Mouse (Mus musculus) liver, embryonic 16.5 days (tissue): Measurements from ENCODE around the gene Gtf2h4. TPM values are rescaled to one million over a fixed set of nuclear protein-coding genes. Genes with fewer than 3 reads are reported as not detected.

Experiments
- ATAC-seq: fragments of 200-750 bp; cut with Nextera tagmentation; 2 replicates; pipeline ENCODE4 v1.8.0; 2017; ENCODE audit warnings: low read depth, mild to moderate bottlenecking, moderate number of reproducible peaks, moderate library complexity
- H3K27ac ChIP-seq: fragments of 300-500 bp; sonication (generic); 2 replicates; pipeline ENCODE4 v1.5.1; 2014; ENCODE audit warnings: mild to moderate bottlenecking, low read length
- H3K27me3 ChIP-seq: fragments of 300-500 bp; sonication (generic); 2 replicates; pipeline ENCODE4 v1.6.1; 2014; ENCODE audit warnings: low read depth, low read length, mixed read lengths; ENCODE audit not compliant: control insufficient read depth, insufficient read depth
- H3K36me3 ChIP-seq: fragments of 300-500 bp; sonication (generic); 2 replicates; pipeline ENCODE4 v1.6.1; 2014; ENCODE audit warnings: mild to moderate bottlenecking; ENCODE audit not compliant: control insufficient read depth, insufficient read depth
- H3K4me1 ChIP-seq: fragments of 300-500 bp; sonication (generic); 2 replicates; pipeline ENCODE4 v1.6.1; 2014; ENCODE audit warnings: low read depth, low read length, mixed read lengths; ENCODE audit not compliant: control insufficient read depth
- H3K4me2 ChIP-seq: fragments of 300-500 bp; sonication (generic); 2 replicates; pipeline ENCODE4 v1.6.1; 2014; ENCODE audit warnings: low read depth, low read length, mixed read lengths
- H3K4me3 ChIP-seq: fragments of 300-500 bp; sonication (generic); 2 replicates; pipeline ENCODE4 v1.5.1; 2014; ENCODE audit warnings: low read depth, mild to moderate bottlenecking, low read length
- H3K9ac ChIP-seq: fragments of 300-500 bp; sonication (generic); 2 replicates; pipeline ENCODE4 v1.6.1; 2014; ENCODE audit warnings: low read depth, low read length
- H3K9me3 ChIP-seq: fragments of 300-500 bp; sonication (generic); replicated peaks from 2 replicates; pipeline ENCODE4 v1.6.1; 2016; ENCODE audit warnings: low read length; ENCODE audit not compliant: control insufficient read depth
- WGBS: fragments of 180-500 bp; shearing (Covaris S2); extraction: QIAGEN DNeasy Blood & Tissue Kit; methylation state at CpG from one replicate; pipeline ENCODE4 v1.1.7; 2014; ENCODE audit not compliant: insufficient replicate concordance; 5-methylcytosine and 5-hydroxymethylcytosine counted together
- polyA plus RNA-seq: library from polyadenylated mRNA; unstranded; fragments of >200 nt; fragmentation: Nextera tagmentation; extraction: Ambion mirVana; gene quantifications from 2 replicates; pipeline ENCODE4 v1.2.1, GENCODE M21; 2015

Gtf2h4 gene
- polyA plus RNA-seq, 1 experiment from 2014 or later = 21.6 TPM

DNA sequence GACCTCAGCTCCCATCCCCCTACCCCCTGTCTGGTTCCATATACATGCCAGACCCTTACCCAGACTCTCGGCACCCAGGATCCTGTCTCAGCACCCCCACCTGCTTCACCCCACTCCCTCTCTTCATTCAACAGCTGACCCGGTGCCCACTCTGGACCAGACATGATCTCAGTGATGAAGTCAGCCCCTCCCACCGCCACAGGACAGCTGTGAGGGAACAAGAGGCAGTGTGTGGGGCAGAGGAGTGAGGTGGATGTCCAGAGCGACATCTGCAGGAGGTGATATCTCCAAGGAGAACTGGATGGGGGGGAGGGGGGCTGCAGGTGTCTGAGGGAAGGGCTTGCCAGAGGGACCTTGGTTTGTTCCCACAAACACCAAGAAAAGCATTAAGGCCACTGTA, 18.3 kb upstream of the Gtf2h4 start:
- H3K9me3 ChIP-seq = 0 out of 2 replicates have a peak, but pooled peaks cover 2% of the 10 kb centered on the region
- H3K27me3 ChIP-seq = peaks cover 3% of the 10 kb centered on the region; the same call in 1 of the 2 replicates
- no peak overlapping the region for H3K4me3 ChIP-seq
- H3K4me1 ChIP-seq = no peaks in the 10 kb centered on the region
- ATAC-seq = no peak
- H3K36me3 ChIP-seq = no peaks in the 10 kb centered on the region
- WGBS = 55% methylated on average over 4 of the region's 4 CpGs
- H3K9ac ChIP-seq = no peak overlapping the region
- no peak overlapping the region for H3K4me2 ChIP-seq
- no peak overlapping the region for H3K27ac ChIP-seq

DNA sequence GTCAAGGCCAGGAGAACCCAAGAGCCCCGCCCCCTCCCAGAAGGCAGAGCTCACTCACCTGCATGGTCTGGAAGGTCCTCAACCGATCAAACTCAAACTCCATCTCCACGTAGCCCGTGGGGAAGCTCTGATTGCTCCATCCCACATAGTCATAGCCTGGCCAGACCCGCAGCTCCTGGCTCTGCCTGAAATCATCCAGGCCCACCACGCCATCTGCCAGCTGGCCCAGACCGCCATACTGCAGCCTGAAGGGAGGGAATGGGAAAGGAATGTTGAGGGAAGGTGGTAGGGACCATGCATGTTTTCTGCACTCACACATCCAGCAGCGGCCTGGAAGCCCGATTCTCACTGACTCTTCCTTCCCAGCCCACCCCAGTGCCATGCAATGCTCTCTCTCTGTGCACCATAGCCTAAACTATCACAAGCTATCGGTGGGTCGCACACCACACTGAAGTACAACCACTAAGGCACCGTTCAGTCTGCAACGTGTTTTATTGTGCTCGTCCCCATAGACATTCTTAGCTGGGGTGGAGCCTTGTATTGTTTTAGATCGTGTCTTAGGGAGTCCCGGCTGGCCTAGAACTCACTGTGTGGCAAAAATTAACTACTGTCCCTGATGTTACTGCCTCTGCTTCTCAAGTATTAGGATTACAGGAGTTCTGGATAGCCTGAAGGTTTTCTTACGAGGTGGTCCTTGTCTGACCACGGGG, 16.6 kb upstream of the Gtf2h4 start:
- H3K27ac ChIP-seq = no peak overlapping the region
- 70% methylated on average over 18 of the region's 18 CpGs for WGBS
- no peaks in the 10 kb centered on the region for H3K27me3 ChIP-seq
- H3K4me3 ChIP-seq = no peak overlapping the region
- no peaks in the 10 kb centered on the region for H3K36me3 ChIP-seq
- H3K4me2 ChIP-seq = no peak overlapping the region
- H3K4me1 ChIP-seq = no peaks in the 10 kb centered on the region
- H3K9me3 ChIP-seq = no peaks in the 10 kb centered on the region
- H3K9ac ChIP-seq = no peak overlapping the region
- no peak for ATAC-seq

DNA sequence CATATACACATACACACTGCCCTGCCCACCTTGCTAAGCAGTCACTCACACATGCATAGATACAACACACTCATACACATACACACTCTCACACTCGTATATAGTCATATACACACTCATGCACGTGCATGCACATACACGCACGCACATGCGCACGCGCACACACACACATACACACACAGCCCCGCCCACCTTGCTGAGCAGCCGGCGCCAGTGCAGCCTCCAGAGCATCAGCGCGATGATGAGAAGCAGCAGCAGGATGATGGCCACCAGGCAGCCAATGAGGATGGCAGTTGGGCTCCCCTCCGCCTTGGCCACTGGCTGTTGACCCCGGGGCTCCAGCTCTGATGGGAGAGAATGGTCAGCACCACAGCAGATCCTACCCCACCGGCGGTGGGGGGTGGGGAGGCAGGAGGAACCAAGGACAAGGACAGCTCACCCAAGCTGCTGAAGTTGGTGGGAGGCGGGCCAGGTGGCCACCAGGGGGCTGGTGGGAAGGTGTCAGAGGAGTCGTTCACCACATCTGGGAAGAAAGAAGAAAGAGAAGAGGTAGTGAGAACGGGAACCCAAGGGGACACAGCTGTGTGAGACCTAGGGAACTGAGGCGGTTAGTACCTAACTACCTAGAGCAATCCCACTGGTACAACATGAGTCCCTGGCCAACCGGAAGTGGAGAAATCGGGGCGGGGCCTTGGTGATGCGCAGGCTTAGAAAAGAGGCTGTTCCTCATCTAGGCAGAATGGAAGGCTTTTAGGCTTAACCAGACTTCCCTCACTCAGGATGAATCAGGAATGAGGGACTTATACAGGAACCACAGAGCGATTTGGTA, 15.0 kb upstream of the Gtf2h4 start:
- no peak overlapping the region for H3K4me2 ChIP-seq
- no peak overlapping the region for H3K4me3 ChIP-seq
- no peaks in the 10 kb centered on the region for H3K4me1 ChIP-seq
- H3K9me3 ChIP-seq = no peaks in the 10 kb centered on the region
- H3K27ac ChIP-seq = no peak overlapping the region
- no peaks in the 10 kb centered on the region for H3K27me3 ChIP-seq
- no peak overlapping the region for H3K9ac ChIP-seq
- ATAC-seq = no peak
- WGBS = 68% methylated on average over 25 of the region's 25 CpGs
- no peaks in the 10 kb centered on the region for H3K36me3 ChIP-seq

DNA sequence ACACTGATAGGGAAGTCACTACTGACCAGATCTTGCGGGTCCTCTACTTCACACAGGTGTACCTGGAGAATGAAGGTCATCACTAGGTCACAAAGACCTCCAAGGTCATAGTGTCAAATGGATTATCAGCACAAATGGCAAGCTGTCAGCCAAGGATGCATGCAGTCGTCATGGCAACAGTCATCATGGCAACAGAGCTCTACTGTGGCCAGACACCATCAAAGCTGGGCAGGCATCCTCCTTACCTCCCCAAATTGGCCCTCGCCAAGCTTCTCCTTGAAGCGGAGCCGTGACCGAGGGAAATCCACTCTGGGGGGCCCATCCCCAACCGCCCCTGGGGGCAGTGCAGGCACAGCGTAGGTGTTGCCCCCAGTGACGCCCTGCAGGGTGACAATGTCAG, 11.5 kb upstream of the Gtf2h4 start:
- Histone ChIP-seq H3K4me3 (no peak overlapping the region), H3K27me3 (no peaks in the 10 kb centered on the region), H3K4me1 (no peaks in the 10 kb centered on the region), H3K36me3 (no peaks in the 10 kb centered on the region), H3K4me2 (no peak overlapping the region), H3K27ac (no peak overlapping the region), H3K9ac (no peak overlapping the region), H3K9me3 (no peaks in the 10 kb centered on the region)
- no peak for ATAC-seq
- WGBS = 52% methylated on average over 9 of the region's 9 CpGs

DNA sequence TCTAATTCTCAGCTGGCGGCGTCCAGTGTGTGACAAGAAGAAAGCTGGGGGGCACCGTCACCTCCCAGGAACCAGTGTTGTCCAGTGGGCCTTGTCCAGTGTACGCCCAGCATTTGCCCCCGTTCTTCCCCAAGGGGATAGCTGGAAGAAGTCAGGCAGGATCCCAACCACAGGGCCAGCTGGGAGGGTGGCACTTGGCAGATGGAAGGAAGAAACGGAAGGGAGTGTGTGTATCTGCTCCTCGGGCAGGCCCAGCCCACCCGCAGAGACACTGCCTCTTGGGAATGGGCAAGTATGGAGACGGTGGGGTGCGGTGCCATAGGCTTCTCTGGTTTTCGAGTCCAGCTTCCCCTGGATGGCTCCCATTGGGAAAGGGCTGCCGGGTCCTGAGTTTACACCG, 8.4 kb upstream of the Gtf2h4 start:
- H3K9me3 ChIP-seq = no peaks in the 10 kb centered on the region
- H3K27me3 ChIP-seq = no peaks in the 10 kb centered on the region
- no peaks in the 10 kb centered on the region for H3K36me3 ChIP-seq
- no peak overlapping the region for H3K4me2 ChIP-seq
- no peak overlapping the region for H3K9ac ChIP-seq
- 77% methylated on average over 13 of the region's 13 CpGs for WGBS
- no peak overlapping the region for H3K27ac ChIP-seq
- H3K4me3 ChIP-seq = no peak overlapping the region
- no peak for ATAC-seq
- no peaks in the 10 kb centered on the region for H3K4me1 ChIP-seq

DNA sequence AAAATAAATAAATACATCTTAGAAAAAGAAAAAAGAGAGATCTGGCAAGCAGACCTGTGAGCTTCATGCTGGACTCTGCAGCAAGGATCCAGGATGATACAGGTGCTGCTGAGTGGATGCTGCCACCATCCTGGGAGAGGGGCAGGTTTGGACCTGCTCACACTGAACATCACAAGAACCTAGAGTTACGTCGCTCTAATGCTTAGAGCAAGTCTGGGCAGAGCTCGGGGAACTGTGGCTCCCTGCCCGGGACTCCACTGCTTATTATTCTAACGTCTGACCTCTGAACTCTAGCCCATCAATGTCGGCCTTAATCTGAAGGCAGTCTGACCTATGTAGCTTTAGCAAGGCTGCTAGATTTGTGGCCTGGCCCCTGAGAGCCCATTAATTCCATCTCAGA, 7.1 kb upstream of the Gtf2h4 start:
- WGBS = 40% methylated on average over 6 of the region's 6 CpGs
- H3K4me2 ChIP-seq = no peak overlapping the region
- no peaks in the 10 kb centered on the region for H3K4me1 ChIP-seq
- no peak for ATAC-seq
- no peak overlapping the region for H3K9ac ChIP-seq
- H3K9me3 ChIP-seq = no peaks in the 10 kb centered on the region
- no peaks in the 10 kb centered on the region for H3K27me3 ChIP-seq
- H3K36me3 ChIP-seq = no peaks in the 10 kb centered on the region
- H3K4me3 ChIP-seq = no peak overlapping the region
- no peak overlapping the region for H3K27ac ChIP-seq

DNA sequence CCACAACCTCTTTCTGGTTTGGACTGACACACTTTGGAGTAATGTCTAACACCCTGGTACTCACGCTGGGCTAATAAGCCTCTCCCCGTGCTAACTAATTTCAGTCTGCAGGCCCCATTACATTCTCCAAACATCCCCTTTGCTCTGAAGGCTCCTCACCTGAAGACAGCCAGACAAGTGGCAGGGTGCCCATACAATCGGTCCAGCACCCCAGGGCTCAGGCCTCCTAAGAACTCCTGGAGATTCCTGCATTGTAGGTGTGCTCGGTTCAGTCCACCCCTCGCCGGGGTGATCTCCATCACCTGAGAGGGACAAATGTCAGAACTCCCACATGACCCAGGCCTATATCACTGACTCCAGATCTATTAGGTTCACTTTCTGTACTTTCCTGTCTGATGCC, 1.0 kb downstream of the Gtf2h4 start:
- no peak overlapping the region for H3K4me3 ChIP-seq
- no peak overlapping the region for H3K4me2 ChIP-seq
- no peak overlapping the region for H3K27ac ChIP-seq
- no peaks in the 10 kb centered on the region for H3K36me3 ChIP-seq
- H3K27me3 ChIP-seq = no peaks in the 10 kb centered on the region
- 85% methylated on average over 6 of the region's 6 CpGs for WGBS
- no peak for ATAC-seq
- no peaks in the 10 kb centered on the region for H3K9me3 ChIP-seq
- peaks cover 10% of the 10 kb centered on the region for H3K4me1 ChIP-seq
- H3K9ac ChIP-seq = no peak overlapping the region

DNA sequence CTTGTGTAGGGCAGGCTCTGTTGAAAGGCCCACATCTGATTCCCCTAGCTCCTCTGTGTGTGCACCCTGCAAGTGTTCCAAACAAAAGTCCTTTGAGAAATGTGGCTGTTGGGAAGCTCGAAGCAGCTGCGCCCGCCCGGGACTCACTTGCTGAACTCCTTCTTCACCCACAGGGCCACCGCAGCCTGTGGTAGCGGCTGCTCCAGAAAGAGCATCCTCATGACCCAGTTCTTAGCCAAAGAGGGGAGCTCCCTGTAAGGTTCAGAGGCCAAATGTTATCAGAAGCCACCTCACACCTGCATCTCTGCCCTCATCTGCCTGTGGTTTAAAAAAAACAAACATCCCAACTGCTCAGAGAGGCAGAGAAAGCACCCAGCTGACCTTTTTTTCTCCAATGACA, 1.7 kb downstream of the Gtf2h4 start:
- H3K36me3 ChIP-seq = no peaks in the 10 kb centered on the region
- no peak overlapping the region for H3K4me3 ChIP-seq
- H3K4me2 ChIP-seq = no peak overlapping the region
- no peak overlapping the region for H3K27ac ChIP-seq
- no peaks in the 10 kb centered on the region for H3K9me3 ChIP-seq
- no peak for ATAC-seq
- no peak overlapping the region for H3K9ac ChIP-seq
- peaks cover 13% of the 10 kb centered on the region for H3K4me1 ChIP-seq
- H3K27me3 ChIP-seq = no peaks in the 10 kb centered on the region
- 78% methylated on average over 6 of the region's 6 CpGs for WGBS

DNA sequence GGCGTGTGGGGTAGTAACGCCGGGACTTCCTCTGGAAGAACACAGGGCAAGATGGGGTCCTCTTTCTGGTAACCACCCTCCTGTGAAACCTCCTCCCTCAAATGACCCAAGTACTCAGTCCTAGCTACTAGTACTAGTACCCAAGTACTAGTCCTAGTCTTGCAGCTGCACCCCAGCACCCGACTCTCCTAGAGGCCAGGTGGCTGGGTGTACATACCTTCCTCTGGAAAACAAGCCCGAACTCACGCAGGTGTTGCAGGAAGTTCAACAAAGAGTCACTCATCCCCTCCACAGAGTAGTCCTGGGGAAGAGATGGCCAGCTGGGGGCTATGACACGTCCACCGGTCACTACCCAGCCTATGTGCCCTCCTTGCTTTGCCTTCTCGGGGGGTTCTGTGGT, 3.8 kb downstream of the Gtf2h4 start:
- Histone ChIP-seq H3K4me2 (no peak overlapping the region), H3K4me3 (no peak overlapping the region), H3K4me1 (peaks cover 16% of the 10 kb centered on the region), H3K27ac (no peak overlapping the region), H3K36me3 (no peaks in the 10 kb centered on the region), H3K9me3 (no peaks in the 10 kb centered on the region), H3K9ac (no peak overlapping the region), H3K27me3 (no peaks in the 10 kb centered on the region)
- no peak for ATAC-seq
- 79% methylated on average over 9 of the region's 9 CpGs for WGBS
